Mouse (Mus musculus) adrenal gland, adult 18-20 months (tissue): ENCODE measurements around the gene Haao. TPM values are rescaled to one million over a fixed set of nuclear protein-coding genes. Genes with fewer than 3 reads are reported as not detected.
A peak's percentile ranks its signal among the peaks of the same experiment; 100 is the strongest.

Experiments
- DNase-seq, 2 experiments: peaks; one replicate each; pipeline ENCODE4 v3.0.0; 2021 to 2022; ENCODE audit warnings: low spot score in 2 of 2
- total RNA-seq, 2 experiments: library from RNA; stranded (reverse); gene quantifications; 1 replicate in 1 of 2; 2 replicates in 1 of 2; pipeline ENCODE4 v1.2.3; 2021

The Haao gene
- total RNA-seq, 2 experiments from 2014 or later = 0.56 to 1.6 TPM

DNA sequence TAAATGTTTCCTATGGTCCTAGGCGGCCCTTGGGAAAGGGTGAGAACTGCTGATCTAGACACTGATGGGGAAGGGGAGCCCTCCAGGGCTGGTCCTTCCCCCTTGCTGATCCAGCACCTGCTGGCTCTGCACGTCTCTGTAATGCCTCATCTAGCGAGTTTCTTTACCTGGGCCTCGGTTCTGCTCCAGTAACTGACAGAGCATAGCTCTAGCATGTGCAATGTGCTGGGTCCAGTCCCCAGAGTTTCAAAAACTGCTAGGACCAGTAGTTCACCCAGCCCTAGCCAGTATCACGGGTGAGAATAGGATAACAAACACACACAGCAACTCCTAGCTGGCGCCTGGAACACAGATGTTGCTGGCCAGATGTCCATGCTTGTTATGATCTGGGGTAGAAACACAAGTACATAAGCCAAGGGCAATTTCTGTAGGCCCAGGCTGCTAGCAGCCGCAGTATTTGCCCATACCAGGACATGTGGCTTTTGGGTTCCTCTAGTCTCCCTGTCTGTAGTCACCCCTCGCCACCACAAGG is 10.0 kb downstream of the Haao start:
- no peak for DNase-seq

DNA sequence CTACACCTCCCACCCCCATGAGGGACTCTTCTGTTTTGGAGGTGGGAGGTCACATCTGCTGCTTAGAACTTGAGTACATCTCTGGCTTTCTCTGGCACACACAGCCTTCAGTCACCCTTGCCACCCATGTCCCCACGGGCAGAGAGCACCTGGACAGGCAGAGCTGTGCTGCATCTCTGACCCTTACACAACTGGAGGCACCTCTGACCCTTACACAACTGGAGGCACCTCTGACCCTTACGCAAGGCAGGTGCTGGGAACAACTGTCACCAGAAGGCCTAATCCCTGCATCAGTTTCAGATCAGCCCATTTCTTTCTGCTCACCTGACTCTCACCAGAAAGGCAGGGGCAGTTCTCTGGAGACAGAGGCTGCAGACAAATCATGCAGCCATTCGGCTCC is 11.7 kb downstream of the Haao start:
- DNase-seq = no peak

DNA sequence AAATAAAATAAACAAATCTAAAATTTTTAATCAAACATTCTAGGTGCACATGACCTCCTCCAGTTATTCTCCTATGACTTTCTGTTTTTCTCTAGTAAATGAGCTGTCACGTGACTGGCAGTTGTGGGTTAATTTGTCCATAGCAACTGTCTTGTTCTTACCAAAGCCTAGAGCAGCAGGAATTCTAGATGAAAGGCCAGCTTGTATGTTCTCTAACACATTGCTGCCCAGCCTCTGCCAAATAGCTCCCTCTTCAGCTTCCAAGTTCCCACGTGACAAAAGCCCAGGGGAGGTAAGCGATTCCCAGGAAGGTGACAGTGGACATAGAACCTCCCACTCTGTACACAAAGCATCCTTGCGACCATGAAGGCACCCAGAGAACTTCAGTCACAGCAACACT is 13.6 kb downstream of the Haao start:
- DNase-seq = no peak

DNA sequence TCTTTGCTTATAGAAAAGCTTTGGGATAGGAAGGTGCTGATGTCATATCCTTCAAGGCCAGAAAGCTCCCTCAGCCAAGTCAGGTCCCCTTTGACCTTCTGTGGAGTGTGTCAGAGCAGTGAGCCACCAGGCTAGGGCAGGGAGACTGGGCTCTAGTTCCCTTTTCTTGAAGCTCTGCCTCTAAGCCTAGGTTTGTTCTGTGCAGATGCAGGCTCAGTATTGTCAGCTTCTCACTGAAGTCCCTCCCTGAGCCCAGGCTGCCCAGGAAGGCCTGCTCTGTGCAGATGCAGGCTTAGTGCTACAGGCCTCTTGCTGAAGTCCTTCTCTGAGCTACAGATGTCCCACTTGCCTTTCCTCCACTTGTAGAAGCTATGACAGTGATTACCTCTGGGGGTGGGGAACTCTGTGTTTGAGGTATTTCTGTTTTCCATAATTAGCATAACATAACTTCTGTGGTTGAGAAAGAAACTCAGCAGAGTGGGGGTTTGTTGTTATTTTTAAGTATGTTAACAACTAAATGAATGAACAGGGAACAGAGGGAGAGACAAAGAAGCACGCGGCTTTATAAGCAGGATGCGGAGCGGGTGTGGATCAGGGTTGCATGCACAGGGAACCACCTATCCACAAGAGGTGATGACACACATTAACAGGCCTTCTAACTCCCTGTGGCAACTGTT is 17.0 kb downstream of the Haao start:
- DNase-seq = no peak

DNA sequence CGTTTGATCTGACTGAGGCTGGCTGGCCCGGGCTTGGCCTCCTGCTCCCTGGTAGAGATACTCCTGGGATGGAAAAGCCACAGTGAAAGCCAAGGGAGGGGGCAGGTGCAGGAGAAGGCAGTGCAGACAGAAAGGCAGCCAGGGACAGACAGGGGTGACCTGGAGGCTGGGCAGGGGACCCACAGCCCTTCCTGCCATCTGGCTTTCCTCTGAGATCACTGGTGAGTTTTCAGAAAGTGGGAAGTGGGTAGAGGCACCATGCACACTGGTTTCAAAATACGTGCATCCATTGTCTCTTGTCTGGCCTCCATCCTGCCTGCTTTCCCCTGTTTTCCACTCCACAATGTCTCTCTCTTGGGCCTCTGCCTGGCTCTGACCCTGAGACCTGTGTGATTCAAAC is 18.4 kb downstream of the Haao start:
- DNase-seq = no peak

DNA sequence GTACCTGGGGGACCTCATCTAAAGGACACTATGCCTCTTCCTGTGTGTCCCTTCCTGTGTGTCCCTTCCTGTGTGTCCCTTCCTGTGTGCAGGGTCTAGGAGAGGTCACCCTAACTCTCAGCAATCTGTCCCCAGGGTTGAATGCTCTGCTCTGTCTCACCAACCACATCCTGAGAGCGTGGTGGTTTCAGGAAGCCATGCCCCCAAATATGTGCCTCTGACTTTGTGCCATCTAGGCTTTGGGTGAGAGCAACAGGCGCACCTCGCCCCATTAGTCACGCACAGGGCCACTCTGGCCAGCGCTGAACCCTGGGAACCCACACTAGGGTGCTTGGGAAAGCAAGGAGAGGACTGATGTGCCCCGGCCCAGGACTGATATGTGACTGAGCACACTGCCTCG is 23.9 kb downstream of the Haao start:
- DNase-seq = no peak

DNA sequence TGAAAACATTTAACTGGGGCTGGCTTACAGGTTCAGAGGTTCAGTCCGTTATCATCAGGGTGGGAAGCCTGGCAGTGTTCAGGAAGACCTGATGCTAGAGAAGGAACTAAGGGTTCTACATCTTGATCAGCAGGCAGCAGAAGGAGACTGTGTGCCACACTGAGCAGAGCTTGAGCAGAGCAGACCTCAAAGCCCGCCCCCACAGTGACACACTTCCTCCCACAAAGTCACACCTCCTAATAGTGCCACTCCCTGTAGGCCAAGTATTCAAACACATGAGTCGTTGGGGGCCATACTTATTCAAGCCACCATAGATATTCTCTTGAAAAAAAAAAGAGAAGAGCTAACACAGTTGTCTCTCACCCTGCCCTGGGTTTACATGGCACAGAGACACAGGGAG is 25.9 kb downstream of the Haao start:
- DNase-seq = no peak

DNA sequence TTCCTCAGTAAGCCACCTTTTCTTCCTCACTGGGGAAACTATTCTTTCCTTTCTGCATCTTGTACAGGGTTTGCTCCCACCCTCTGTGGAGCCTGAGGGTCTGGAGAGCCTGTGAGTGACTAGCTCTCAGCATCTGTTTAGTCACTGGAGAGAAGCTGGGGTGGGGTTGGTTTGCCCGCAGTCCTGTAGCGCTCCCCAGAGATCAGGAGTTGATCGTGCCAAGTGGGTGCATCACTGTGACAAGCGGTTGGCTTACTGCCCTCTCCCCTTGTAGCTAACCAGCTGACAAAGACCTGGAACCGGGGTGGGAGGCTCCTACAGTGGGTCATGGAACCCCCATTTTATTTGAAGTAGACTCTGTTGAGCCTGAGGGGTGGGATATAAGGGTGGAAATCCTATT is 27.1 kb downstream of the Haao start:
- no peak for DNase-seq

DNA sequence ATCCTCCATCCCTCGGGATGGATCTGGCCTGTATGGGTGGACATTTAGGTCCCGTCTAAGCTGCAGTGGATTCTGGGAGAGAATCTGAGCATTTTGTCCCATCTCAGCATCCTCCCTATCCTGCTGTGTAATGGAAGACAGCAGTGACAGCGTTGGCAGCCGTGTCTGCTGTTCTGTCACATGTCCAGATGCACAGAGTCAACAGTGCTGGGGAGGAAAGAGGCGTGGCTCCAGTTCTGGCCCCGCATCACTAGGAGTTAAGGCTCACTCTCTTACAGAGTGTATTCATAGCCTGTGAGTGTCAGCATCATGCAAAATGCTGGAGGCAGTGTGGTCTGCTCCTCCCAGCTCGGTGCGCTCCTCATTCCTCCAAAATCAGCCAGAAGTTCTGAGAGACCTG is 28.3 kb downstream of the Haao start:
- no peak for DNase-seq

DNA sequence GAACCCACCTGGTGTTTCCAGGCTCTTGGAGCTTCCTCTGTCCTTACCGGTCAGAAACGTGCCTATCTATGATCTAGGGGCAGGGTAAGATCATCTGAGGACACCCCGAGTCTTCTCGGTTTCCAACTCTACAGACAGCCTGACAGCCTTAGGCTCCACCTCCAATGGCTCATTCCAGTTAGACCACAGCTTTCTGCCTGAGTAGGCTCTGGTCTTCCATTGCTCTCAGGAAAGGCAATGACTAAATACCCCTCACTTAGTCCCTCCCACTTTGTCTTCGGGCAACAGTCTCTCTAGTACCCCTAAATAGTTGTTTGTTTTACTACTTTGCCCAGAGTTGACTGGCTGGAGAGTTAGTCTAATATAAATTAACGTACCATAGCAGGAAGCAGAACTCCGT is 30.8 kb downstream of the Haao start:
- no peak for DNase-seq

DNA sequence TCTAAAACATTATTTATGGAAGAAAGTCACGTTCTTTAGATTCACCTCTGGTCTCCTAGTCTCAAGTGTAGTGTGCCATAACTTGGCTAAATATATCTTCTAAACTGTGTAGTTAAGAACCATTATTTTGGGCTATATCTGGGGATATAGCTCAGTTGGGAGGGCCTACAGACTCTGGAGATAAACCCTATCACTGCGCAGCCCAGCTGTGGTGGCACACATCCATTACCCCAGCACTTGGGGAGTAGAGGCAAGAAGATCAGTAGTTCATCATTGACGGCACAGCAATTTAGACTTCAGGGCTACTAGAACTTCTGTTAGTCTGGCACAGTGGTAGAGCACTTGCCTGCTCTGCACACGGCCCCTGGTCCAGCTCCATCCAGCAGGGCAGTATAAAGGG is 34.7 kb downstream of the Haao start:
- DNase-seq = no peak

DNA sequence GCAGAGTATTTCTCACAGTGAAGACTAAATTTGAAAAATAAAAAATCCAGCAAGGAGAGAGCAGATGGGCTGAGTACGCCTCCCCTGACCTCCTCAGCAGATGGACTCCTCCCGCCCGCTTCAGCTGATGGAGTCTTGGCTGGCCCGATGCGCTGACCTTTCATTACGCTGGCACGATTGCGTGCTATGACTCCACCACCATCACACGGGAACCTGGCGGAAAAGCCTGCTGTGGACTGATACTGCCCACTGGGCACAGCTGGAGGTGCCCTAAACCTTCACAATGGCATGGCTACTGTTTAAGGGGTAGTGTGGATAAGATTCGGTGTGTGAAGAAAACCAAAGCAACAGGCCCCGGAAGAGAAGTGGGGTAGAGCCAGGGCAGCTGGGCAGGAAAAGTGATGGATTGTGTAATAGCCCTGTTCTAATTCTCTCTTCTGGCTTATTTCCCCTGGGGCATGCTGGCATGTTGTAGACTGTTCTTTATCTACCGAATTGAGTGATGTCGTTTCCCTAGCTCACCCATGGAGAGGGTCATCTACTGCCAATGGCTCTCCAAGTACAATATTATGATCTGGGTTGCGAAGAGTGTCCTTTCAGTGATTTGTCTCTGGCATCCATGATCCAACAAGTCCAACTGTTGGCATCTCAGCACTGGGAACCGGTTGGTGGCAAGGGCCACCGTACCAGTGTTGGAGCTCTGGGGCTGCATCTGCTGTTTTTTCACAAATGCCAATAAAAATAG is 35.4 kb downstream of the Haao start:
- DNase-seq = no peak

DNA sequence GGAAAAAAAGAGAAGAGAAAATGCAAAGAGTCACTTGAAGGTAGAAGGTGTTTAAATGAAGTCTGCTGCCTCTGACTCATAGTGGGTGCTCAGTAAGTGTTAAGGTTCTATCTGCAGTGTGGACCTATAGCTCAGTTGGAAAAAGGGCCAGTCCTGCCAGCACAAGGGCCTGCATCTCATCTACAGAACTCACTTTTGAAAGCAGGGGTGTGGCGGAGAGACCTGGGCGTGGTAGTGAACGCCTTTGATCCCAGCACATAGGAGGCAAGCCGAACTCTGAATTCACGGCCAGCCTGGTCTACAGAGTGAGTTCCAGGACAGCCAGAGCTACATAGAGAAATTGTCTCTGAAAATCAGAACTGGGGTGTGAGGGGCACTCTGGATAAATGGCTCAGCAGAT is 37.5 kb downstream of the Haao start:
- DNase-seq = no peak

DNA sequence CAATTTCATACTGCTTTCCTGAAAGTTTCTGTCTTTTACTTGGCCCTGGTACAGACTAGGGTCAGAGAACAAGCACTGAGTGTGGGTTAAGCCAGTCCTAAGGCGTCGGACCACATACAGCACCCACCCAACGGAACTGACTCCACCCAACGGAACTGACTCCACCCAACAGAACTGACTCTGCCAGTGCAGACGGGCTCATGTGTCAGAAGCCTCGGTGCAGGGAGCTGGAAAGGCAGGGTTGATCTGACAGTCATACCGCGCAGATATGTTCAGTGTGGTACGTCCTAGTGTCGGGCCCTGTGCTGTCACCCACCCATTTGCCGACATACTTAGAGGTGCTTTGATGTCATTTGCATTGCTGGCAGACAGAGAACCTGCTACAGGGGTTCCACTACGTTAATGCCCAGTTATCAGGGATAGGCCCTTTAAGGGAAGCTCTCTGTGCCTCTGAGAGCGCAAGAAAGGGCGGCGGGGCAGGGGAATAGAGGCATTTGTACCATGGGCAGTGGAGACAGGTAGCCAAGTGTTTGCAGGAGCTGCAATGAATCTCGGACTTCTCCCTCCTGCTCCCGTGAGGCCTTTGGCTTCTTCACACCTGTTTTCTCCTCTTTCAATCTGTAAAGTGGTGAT is 38.5 kb downstream of the Haao start:
- DNase-seq = no peak

DNA sequence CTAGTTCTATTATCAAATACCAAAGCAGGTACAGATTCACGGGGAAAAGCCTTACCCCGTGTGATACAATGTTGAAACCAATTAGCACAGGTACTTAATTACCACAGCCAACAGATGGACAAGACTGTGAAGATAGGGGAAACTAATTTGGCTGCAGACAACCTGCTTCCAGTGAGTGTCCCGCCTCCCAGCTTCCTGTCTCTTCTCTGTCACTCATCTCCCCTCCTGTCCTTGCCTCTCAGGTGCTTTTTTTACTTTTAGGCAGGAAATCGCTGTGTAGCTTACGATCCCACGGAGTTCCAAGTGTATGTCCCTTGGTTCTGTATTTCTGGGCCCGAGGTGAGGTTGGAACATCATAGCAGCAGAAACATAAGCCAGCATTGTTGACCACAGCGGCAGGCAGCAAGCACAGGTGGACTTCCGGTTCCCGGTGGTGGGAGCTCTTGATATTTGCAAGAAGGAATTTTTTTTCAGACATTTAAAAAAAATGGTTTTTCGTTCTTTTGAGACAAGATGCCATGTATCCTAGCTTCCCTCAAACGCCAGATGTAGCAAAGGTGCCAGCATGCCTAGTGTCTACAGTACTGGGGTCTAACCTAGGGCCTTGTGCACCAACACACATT is 39.2 kb downstream of the Haao start:
- DNase-seq = no peak

DNA sequence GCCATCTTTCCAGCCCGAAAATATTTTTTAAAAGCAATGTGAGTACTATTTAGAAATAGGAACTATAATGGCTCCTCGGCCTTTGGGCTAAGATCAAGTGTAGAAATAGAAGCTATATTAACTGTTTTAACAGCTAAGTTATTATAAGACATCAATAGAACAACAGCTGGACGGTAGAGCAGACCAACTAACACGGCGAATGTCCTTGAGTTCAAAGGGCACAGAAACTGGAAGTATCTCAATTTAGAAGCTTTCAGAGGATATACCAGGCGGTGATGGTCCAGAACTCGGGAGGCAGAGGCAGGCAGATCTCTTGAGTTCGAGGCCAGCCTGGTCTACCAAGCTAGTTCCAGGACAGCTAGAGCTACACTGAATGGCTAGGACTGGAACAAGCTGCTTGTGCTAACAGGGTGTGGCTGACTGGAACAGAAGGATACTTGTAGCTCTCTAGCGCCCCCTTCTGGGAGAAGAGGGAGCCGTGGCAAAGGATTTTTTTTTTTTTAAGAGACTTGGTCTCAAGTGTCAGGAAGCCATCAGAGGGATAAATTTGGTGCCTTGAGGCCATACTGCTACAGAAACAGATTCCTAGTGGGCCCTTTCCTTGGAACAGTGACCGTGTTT is 39.9 kb downstream of the Haao start:
- peak; percentile 61 to 65 for DNase-seq

DNA sequence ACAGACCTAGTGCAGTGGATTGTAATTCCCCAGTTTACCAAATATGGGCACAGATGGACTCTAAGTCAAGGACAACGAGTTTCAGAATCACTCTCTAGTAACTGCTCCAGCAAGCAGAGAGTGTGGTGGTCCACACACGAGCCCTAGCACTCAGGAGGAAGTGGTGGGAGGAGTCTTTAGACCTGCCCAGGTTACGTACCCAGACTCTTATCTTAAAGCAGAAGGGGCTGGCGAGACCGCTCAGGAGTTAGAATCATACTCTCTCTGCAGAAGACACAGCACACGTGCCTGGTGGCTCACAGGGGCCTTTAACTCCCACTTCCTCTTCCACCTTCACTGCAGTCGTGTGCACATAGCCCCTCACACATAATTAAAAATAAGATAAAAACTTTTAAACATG is 40.4 kb downstream of the Haao start:
- DNase-seq = no peak

DNA sequence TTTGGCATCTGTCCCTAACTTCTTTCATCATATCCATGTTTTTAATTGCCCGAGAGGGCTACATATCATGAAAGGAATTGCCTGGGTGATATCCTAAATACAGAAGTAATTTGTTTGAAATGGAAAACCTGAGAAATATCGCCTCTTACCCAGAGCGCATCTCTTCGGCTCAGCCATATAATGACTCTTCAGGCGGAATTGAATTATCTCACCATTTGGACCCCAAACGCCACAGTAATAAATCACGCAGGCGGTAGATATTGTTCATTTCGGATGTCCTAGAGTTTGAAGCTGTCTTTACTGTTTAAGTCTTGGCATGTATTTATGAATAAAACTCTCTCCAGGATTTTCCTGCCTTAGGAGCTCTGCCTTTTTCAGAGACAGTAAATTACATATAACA is 42.7 kb downstream of the Haao start:
- no peak for DNase-seq

DNA sequence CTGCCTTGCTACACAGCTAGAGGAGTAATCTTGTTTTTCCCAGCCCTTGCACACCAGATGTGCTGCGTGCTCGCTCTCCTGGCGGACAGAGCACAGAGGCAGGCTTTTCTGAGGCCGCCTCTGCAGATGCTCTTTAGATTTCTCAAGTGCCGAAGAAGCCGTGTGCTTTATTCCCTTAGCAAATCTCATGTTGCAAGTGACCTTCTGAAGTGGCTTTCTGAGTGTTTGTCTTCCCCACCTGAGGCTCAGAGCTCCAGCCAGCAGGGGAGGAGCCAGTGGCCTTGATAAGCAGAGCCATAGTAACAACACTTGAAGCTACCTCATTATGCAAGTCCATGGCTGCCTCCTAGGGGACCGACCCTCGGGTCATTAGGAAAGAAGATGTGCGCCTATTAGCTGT is 43.8 kb downstream of the Haao start:
- DNase-seq = no peak

DNA sequence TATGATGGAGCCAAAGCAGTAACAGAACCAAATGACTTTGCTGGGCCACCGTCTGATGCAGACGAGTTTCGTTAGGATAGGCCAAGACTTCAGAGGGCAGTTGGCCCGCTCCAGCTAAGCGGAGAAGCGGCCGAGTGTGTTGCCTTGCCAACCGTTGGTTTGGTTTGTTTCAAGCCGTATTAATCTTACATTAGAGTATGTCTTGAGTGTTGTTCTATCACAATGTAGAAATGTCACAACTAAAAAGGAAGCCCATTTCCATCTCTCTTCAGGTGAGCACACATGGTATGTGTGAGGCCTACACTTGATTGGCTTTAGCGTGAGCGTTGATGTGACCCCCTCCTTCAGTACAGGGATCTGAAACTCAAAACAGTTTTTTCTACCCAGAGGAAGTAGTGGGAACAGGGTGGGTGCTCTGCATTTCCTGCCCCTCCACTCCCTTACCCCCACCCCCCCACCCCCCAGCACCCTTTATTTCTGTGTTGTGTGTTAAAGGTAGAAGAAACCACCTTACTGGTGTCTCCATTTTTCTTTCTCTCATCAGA is 48.2 kb downstream of the Haao start:
- DNase-seq = no peak

DNA sequence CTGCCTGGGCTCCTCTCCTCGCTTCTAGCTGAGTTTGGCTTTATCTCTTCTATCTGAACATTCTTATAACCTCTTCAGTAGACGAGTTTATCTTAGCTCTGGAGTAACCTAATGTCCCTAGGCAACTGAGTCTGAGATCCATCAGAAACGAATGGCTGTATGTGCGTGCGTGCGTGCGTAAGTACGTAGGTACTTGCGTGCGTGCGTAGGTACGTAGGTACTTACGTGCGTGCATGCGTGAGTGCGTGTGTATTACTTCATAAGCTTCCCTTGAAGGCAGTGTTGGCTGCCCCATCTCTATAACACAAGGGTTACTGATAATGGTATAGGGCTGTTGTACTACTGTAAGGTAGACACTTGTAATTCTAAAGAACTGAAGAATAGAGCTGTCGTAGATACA is 52.6 kb downstream of the Haao start:
- no peak for DNase-seq
